Mouse (Mus musculus) embryonic facial prominence, embryonic 14.5 days (tissue): ENCODE data around the gene Katnb1. TPM values are rescaled to one million over a fixed set of nuclear protein-coding genes. Genes with fewer than 3 reads are reported as not detected.

Experiments
- ATAC-seq: fragments of 200-750 bp; cut with Nextera tagmentation; 2 replicates; pipeline ENCODE4 v1.8.0; 2017; ENCODE audit warnings: low read depth, moderate number of reproducible peaks, moderate TSS enrichment
- DNase-seq: peaks from one replicate; pipeline ENCODE4 v3.0.0-alpha.2; 2015; ENCODE audit warnings: low spot score
- H3K27ac ChIP-seq: fragments of 300-500 bp; sonication (generic); replicated peaks from 2 replicates; pipeline ENCODE4 v1.5.1; 2014; ENCODE audit warnings: low read depth, mild to moderate bottlenecking, low read length, moderate library complexity
- H3K27me3 ChIP-seq: fragments of 300-500 bp; sonication (generic); replicated peaks from 2 replicates; pipeline ENCODE4 v1.6.1; 2014; ENCODE audit warnings: low read length; ENCODE audit not compliant: control insufficient read depth, insufficient read depth
- H3K36me3 ChIP-seq: fragments of 300-500 bp; sonication (generic); 2 replicates; pipeline ENCODE4 v1.6.1; 2014; ENCODE audit warnings: low read length, mixed read lengths; ENCODE audit not compliant: control insufficient read depth, insufficient read depth
- H3K4me1 ChIP-seq: fragments of 300-500 bp; sonication (generic); 2 replicates; pipeline ENCODE4 v1.6.1; 2014; ENCODE audit warnings: antibody characterized with exemption, low read length; ENCODE audit not compliant: control insufficient read depth, insufficient read depth
- H3K4me2 ChIP-seq: fragments of 300-500 bp; sonication (generic); 2 replicates; pipeline ENCODE4 v1.6.1; 2014; ENCODE audit warnings: low read depth, mild to moderate bottlenecking, low read length, moderate library complexity, mixed read lengths
- H3K4me3 ChIP-seq: fragments of 300-500 bp; sonication (generic); 2 replicates; pipeline ENCODE4 v1.5.1; 2014; ENCODE audit warnings: low read depth, mild to moderate bottlenecking, low read length
- H3K9ac ChIP-seq: fragments of 300-500 bp; sonication (generic); 2 replicates; pipeline ENCODE4 v1.6.1; 2014; ENCODE audit warnings: low read depth, mild to moderate bottlenecking, low read length, moderate library complexity, mixed read lengths
- H3K9me3 ChIP-seq: fragments of 300-500 bp; sonication (generic); 2 replicates; pipeline ENCODE4 v1.6.1; 2016; ENCODE audit warnings: low read length; ENCODE audit not compliant: control insufficient read depth
- WGBS: fragments of 180-500 bp; shearing (Covaris S2); extraction: QIAGEN DNeasy Blood & Tissue Kit; methylation state at CpG from one replicate; pipeline ENCODE4 v1.1.7; 2014; 5-methylcytosine and 5-hydroxymethylcytosine counted together
- polyA plus RNA-seq: library from polyadenylated mRNA; unstranded; fragments of >200 nt; fragmentation: Nextera tagmentation; extraction: Ambion mirVana; gene quantifications from 2 replicates; pipeline ENCODE4 v1.2.1, GENCODE M21; 2014

The Katnb1 gene
- polyA plus RNA-seq, 1 experiment from 2014 or later, result 18.6 TPM

DNA sequence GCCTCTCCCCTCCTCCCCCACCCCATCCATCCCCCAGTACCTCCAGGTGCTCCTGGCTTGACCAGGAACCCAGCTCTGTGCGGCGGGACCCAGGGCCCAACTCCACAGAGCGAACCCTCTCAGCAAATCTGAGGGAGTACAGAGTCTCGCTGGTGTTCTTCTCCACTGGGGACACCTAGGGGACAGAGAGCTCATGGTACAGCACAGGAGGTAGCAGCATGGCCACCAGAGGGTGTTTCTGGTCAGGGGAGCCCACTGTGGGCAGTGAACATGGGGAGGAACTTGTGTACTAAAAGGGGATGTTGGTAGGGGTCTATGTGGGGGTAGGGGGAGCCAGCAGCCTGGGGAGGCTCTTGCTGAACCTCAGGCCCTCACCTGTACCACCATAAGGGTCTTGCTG is 21.0 kb downstream of the Katnb1 start:
- WGBS, result 61% methylated on average over 4 of the region's 4 CpGs
- no peak overlapping the region for H3K27ac ChIP-seq
- H3K27me3 ChIP-seq, result no peaks in the 10 kb centered on the region
- no peak overlapping the region for H3K4me3 ChIP-seq
- H3K9me3 ChIP-seq, result no peaks in the 10 kb centered on the region
- H3K4me1 ChIP-seq, result no peaks in the 10 kb centered on the region
- H3K9ac ChIP-seq, result no peak overlapping the region
- H3K4me2 ChIP-seq, result no peak overlapping the region
- ATAC-seq (no peak), DNase-seq (no peak)
- H3K36me3 ChIP-seq, result peaks cover 47% of the 10 kb centered on the region

- 88% methylated on average over 13 of the region's 13 CpGs for WGBS
- no peak overlapping the region for H3K9ac ChIP-seq
- no peaks in the 10 kb centered on the region for H3K9me3 ChIP-seq
- ATAC-seq (no peak), DNase-seq (no peak)
- H3K4me3 ChIP-seq, result no peak overlapping the region
- peaks cover 27% of the 10 kb centered on the region; the same call in 1 of the 2 replicates for H3K36me3 ChIP-seq
- no peaks in the 10 kb centered on the region for H3K4me1 ChIP-seq
- no peak overlapping the region for H3K27ac ChIP-seq
- no peaks in the 10 kb centered on the region for H3K27me3 ChIP-seq
- H3K4me2 ChIP-seq, result no peak overlapping the region
Measured at GRCm38 (mm10) chr8:95107306-95107705, 26.3 kb downstream of the Katnb1 start.

- Histone ChIP-seq H3K36me3 (peaks cover 18% of the 10 kb centered on the region; the same call in 1 of the 2 replicates), H3K27me3 (no peaks in the 10 kb centered on the region), H3K4me1 (no peaks in the 10 kb centered on the region), H3K9ac (no peak overlapping the region), H3K27ac (no peak overlapping the region), H3K4me2 (no peak overlapping the region), H3K9me3 (no peaks in the 10 kb centered on the region), H3K4me3 (no peak overlapping the region)
- 89% methylated on average over 3 of the region's 3 CpGs for WGBS
- no peak for ATAC-seq
- no peak for DNase-seq
Measured at GRCm38 (mm10) chr8:95112594-95112993, 31.6 kb downstream of the Katnb1 start.

DNA sequence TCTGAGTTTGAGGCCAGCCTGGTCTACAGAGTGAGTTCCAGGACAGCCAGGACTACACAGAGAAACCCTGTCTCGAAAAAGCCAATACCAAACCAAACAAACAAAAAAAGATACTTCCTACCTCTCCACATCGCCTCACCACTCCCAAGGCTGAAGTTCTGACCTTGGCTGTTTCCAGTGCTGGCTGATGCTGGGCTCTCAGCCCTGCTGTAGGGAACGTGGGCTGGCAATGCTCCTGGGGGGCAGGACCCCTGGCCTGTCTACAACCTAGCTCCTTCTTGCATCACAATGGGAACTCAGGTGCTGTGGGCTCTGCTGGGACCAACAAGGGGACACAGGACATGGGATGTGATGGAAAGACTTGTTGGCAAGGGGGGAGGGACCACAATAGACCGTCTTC is 32.1 kb downstream of the Katnb1 start:
- H3K27ac ChIP-seq, result no peak overlapping the region
- peaks cover 16% of the 10 kb centered on the region; the same call in 1 of the 2 replicates for H3K36me3 ChIP-seq
- DNase-seq (no peak), ATAC-seq (no peak)
- no peak overlapping the region for H3K9ac ChIP-seq
- H3K4me2 ChIP-seq, result no peak overlapping the region
- H3K4me1 ChIP-seq, result no peaks in the 10 kb centered on the region
- H3K4me3 ChIP-seq, result no peak overlapping the region
- WGBS, result 74% methylated on average over 4 of the region's 4 CpGs
- H3K9me3 ChIP-seq, result no peaks in the 10 kb centered on the region
- H3K27me3 ChIP-seq, result no peaks in the 10 kb centered on the region

DNA sequence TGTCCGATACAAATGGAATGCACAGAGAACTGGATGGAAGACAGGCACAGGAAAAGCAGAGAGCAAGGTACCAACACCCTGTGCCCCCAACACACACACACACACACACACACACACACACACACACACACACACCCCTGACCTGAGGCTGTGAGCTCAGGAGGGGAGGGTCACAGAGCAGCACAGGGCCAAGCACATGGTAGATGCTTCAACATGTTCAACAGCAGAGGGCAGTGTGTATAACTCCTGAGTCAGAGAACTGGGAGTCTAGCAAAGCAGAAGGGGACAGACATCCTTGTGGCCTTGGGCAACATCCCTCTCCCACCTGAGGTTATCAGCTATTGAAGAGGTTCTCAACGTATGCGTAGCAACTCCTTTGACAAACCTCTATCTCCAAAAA is 32.8 kb downstream of the Katnb1 start:
- WGBS, result 78% methylated on average over 3 of the region's 3 CpGs
- Histone ChIP-seq H3K9ac (no peak overlapping the region), H3K27me3 (no peaks in the 10 kb centered on the region), H3K9me3 (no peaks in the 10 kb centered on the region), H3K36me3 (0 out of 2 replicates have a peak, but pooled peaks cover 9% of the 10 kb centered on the region), H3K27ac (no peak overlapping the region), H3K4me1 (no peaks in the 10 kb centered on the region), H3K4me3 (no peak overlapping the region), H3K4me2 (no peak overlapping the region)
- peak; percentile 71; the same call in 1 of the 2 replicates for ATAC-seq
- DNase-seq, result peak; percentile 79

DNA sequence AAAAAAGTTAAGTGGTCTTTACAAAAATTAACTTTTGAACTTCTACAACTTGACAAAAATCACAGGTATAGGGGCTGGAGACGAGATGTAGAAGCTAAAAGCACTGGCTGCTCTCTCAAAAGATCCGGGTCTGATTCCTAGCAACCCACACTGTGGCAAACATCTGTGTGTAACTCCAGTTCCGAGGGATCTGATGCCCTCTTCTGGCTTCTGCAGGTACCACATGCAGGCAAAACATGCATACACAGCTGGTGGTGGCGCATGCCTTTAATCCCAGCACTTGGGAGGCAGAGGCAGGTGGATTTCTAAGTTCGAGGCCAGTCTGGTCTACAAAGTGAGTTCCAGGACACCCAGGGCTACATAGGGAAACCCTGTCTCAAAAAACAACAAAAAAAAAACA is 42.5 kb downstream of the Katnb1 start:
- ATAC-seq, result no peak
- H3K4me2 ChIP-seq, result no peak overlapping the region
- 90% methylated on average over 5 of the region's 5 CpGs for WGBS

DNA sequence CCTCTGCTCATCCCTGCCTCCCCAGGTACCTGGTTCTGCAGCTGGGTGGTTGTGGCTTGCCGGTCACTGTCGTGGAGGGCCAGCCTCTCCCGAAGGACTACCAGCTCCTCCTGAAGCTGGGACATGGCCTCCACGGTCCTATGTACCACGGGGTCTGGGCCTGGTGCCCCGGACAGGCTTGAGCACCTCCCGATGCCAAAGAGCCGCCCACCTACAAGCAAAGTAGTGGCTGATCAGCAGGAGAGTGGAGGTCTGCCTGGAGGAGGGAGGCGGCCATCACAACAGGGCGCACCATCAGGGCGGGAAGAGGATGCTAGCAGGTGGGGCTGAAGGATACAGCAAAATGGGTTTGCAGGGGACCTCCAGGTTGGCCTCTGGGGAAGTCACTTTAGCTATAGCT is 45.5 kb downstream of the Katnb1 start:
- 89% methylated on average over 11 of the region's 11 CpGs for WGBS
- DNase-seq, result no peak
- 0 out of 2 replicates have a peak, but pooled peaks cover 6% of the 10 kb centered on the region for H3K36me3 ChIP-seq

More for the DNA sequence above, 42.5 kb downstream of the Katnb1 start:
- Histone ChIP-seq H3K4me3 (no peak overlapping the region), H3K27ac (no peak overlapping the region), H3K9ac (no peak overlapping the region), H3K36me3 (no peaks in the 10 kb centered on the region), H3K27me3 (no peaks in the 10 kb centered on the region), H3K4me1 (no peaks in the 10 kb centered on the region), H3K9me3 (no peaks in the 10 kb centered on the region)
- DNase-seq, result no peak

DNA sequence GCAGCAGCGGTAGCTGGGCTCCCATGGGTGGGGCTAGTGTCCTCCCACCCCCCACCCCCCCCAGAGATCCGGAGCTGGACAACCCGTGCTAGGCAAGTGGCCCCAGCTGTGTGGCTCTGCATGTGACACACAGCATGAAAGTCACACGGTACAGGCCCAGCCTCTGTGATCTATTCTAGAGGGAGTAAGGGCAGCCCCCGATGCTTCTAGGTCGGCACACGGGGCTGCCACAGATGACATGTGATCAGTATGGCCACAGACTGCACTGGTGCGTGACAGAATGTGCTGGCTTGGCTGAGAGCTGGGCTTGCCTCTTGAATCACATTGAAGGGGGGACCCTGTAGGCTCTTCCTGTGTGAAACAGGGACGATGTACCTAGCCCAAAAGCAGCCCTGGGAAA is 46.7 kb downstream of the Katnb1 start:
- H3K9me3 ChIP-seq, result no peaks in the 10 kb centered on the region
- H3K4me1 ChIP-seq, result no peaks in the 10 kb centered on the region
- ATAC-seq (no peak), DNase-seq (no peak)
- H3K4me2 ChIP-seq, result no peak overlapping the region
- 0 out of 2 replicates have a peak, but pooled peaks cover 14% of the 10 kb centered on the region for H3K36me3 ChIP-seq
- WGBS, result 67% methylated on average over 9 of the region's 9 CpGs
- H3K4me3 ChIP-seq, result no peak overlapping the region
- no peak overlapping the region for H3K9ac ChIP-seq
- H3K27ac ChIP-seq, result no peak overlapping the region
- no peaks in the 10 kb centered on the region for H3K27me3 ChIP-seq

More for the DNA sequence above, 45.5 kb downstream of the Katnb1 start:
- H3K9me3 ChIP-seq, result no peaks in the 10 kb centered on the region
- H3K9ac ChIP-seq, result no peak overlapping the region
- H3K27ac ChIP-seq, result no peak overlapping the region
- H3K4me3 ChIP-seq, result no peak overlapping the region
- ATAC-seq, result no peak
- no peak overlapping the region for H3K4me2 ChIP-seq
- H3K4me1 ChIP-seq, result no peaks in the 10 kb centered on the region
- H3K27me3 ChIP-seq, result no peaks in the 10 kb centered on the region

- Histone ChIP-seq H3K27me3 (no peaks in the 10 kb centered on the region), H3K36me3 (peaks cover 21% of the 10 kb centered on the region; the same call in 1 of the 2 replicates), H3K9me3 (no peaks in the 10 kb centered on the region), H3K9ac (no peak overlapping the region), H3K4me3 (no peak overlapping the region), H3K4me2 (no peak overlapping the region), H3K4me1 (no peaks in the 10 kb centered on the region), H3K27ac (no peak overlapping the region)
- no peak for DNase-seq
- ATAC-seq, result no peak
- WGBS, result 82% methylated on average over 11 of the region's 11 CpGs
Measured at GRCm38 (mm10) chr8:95128750-95129260, 47.8 kb downstream of the Katnb1 start.
